Mouse (Mus musculus) lung, embryonic 14.5 days (tissue): ENCODE measurements around the gene Srrm3. TPM values are rescaled to one million over a fixed set of nuclear protein-coding genes. Genes with fewer than 3 reads are reported as not detected.
A peak's percentile ranks its signal among the peaks of the same experiment; 100 is the strongest.

Experiments used
- ATAC-seq: fragments of 200-750 bp; cut with Nextera tagmentation; 2 replicates; pipeline ENCODE4 v1.8.0; 2017; ENCODE audit warnings: mild to moderate bottlenecking, moderate TSS enrichment, moderate library complexity; ENCODE audit not compliant: insufficient read depth
- DNase-seq: peaks from one replicate; pipeline ENCODE4 v3.0.0-alpha.2; 2015
- H3K27ac ChIP-seq: fragments of 300-500 bp; sonication (generic); 2 replicates; pipeline ENCODE4 v1.5.1; 2014; ENCODE audit warnings: low read depth, mild to moderate bottlenecking, moderate library complexity
- H3K27me3 ChIP-seq: fragments of 300-500 bp; sonication (generic); 2 replicates; pipeline ENCODE4 v1.6.1; 2014; ENCODE audit warnings: low read length, control low read depth; ENCODE audit not compliant: insufficient read depth
- H3K36me3 ChIP-seq: fragments of 300-500 bp; sonication (generic); 2 replicates; pipeline ENCODE4 v1.6.1; 2014; ENCODE audit warnings: control low read depth; ENCODE audit not compliant: insufficient read depth
- H3K4me1 ChIP-seq: fragments of 300-500 bp; sonication (generic); 2 replicates; pipeline ENCODE4 v1.6.1; 2014; ENCODE audit warnings: antibody characterized with exemption, control low read depth; ENCODE audit not compliant: insufficient read depth
- H3K4me2 ChIP-seq: fragments of 300-500 bp; sonication (generic); 2 replicates; pipeline ENCODE4 v1.6.1; 2014; ENCODE audit warnings: mild to moderate bottlenecking
- H3K4me3 ChIP-seq: fragments of 300-500 bp; sonication (generic); 2 replicates; pipeline ENCODE4 v1.5.1; 2014; ENCODE audit warnings: low read depth, low read length
- H3K9ac ChIP-seq: fragments of 300-500 bp; sonication (generic); 2 replicates; pipeline ENCODE4 v1.6.1; 2014
- H3K9me3 ChIP-seq: fragments of 300-500 bp; sonication (generic); 2 replicates; pipeline ENCODE4 v1.6.1; 2016; ENCODE audit warnings: low read depth, low read length, control low read depth
- CTCF ChIP-seq: IDR thresholded peaks from 2 replicates; pipeline ENCODE4 v1.5.1; 2016; ENCODE audit warnings: antibody characterized with exemption, low read depth
- WGBS: fragments of 180-500 bp; shearing (Covaris S2); extraction: QIAGEN DNeasy Blood & Tissue Kit; methylation state at CpG from one replicate; pipeline ENCODE4 v1.1.7; 2014; 5-methylcytosine and 5-hydroxymethylcytosine counted together
- polyA plus RNA-seq: library from polyadenylated mRNA; unstranded; fragments of >200 nt; fragmentation: Nextera tagmentation; extraction: Ambion mirVana; gene quantifications from 2 replicates; pipeline ENCODE4 v1.2.1, GENCODE M21; 2014

The Srrm3 gene
- 0.17 and 0.38 TPM in 2 replicates for polyA plus RNA-seq

DNA sequence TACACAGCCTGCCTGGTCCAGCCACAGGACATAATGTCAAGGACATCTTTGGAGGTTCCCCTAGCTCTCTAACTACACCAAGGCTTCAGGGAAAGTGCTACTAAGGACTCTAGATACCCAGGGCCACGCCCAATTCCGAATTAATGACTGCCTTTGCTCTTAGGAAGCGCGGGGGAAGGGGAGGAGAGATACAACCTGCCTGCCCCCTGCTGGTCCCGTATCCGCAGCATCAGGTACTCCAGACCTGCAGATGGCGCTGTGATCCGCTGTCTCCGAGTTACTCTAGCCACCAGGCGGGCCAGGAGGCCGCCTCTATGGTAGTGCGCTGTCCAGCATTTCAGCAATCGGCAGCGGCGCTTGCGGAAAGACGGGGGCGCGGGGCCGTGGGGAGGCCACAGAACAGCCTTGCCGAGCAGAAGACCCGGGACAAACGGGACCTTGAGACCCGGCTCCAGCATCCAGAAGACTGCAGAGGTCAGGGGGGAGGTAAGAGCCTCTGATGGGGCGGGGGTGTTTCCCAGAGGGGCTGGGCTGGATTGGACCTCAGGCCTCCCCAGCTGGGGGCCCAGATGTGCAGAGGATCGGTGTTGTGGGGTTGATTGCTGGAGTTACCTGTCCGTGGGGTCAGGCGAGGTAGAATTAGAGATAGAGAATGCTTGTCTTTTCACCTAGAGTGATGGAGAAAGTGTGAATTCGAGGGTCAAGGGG is at the start of gene Srrm3:
Srrm3 (plus strand) TSS at position 336 of the 708 bp plus-strand sequence.
- H3K36me3 ChIP-seq: no peaks in the 10 kb centered on the region
- H3K4me3 ChIP-seq: no peak within 1 kb of the TSS
- H3K9me3 ChIP-seq: no peaks in the 10 kb centered on the region
- no peaks in the 10 kb centered on the region for H3K27me3 ChIP-seq
- peak; percentile 100 for TF ChIP-seq CTCF
- H3K4me2 ChIP-seq: no peak within 1 kb of the TSS
- ATAC-seq (peak; percentile 56; the same call in 1 of the 2 replicates), DNase-seq (peak; percentile 95)
- H3K27ac ChIP-seq: no peak within 1 kb of the TSS
- no peaks in the 10 kb centered on the region for H3K4me1 ChIP-seq
- H3K9ac ChIP-seq: no peak within 1 kb of the TSS
- WGBS: 5% methylated on average over 29 of the region's 29 CpGs

DNA sequence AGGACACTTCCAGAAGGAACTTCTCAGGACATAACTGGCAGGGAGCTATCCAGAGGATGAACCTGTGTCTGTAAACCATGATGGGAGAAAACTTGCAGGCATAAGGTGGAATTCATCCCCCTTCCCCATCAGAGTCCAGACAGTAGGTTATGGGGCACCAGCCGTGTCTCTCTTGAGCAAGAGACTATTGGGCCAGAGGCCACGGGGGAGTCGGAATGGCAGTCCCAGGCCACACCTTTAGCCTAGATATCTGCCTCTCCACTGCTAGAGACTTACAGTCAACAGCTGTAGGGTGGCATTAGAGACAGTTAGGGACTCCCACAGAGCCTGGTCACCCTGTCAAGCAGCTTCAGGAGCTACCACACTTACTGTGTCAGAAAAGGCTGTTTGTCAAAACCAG is 44.8 kb upstream of the Srrm3 start:
- DNase-seq: no peak
- Histone ChIP-seq H3K4me3 (no peak overlapping the region), H3K4me2 (no peak overlapping the region), H3K9ac (no peak overlapping the region), H3K9me3 (no peaks in the 10 kb centered on the region), H3K27me3 (no peaks in the 10 kb centered on the region), H3K36me3 (no peaks in the 10 kb centered on the region), H3K4me1 (no peaks in the 10 kb centered on the region), H3K27ac (no peak overlapping the region)
- WGBS: 77% methylated on average over 3 of the region's 3 CpGs
- TF ChIP-seq CTCF: no peak
- no peak for ATAC-seq

DNA sequence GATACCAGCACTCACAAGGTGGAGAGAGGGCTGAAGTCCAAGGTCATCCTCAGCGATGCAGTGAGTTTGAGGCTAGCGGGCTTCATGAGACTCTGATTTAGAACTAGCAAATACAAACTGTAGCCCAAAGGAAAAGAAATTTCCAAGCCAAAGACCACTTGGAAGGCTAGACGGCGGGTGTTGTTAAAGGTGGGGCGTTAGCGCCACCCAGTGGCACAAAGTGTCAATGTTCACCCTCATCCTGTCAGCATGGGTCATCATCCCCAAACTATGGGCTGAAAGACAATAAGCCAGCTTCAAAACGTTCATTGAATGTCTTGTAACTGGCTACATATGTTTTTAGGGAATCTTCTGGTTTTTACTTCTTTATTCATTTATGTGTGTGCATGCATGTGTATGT is 43.2 kb upstream of the Srrm3 start:
- no peaks in the 10 kb centered on the region for H3K36me3 ChIP-seq
- ATAC-seq: no peak

DNA sequence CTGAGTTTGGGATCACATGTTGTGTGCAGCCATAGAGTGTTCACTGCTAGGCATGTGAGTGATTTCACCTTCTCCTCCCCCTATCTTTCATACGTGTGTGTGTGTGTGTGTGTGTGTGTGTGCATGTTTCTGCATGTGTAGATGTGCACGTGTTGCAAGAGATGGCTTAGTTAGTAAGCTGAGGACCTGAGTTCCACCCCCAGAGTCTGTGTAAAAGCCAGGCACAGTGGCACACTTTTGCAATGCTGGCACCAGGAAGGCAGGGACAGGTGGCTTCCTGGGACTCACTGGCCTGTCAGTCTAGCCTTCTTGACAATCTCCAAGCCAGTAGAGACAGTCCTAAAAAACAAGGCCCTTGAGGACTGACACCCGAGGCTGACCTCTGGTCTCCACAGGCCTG is 41.7 kb upstream of the Srrm3 start:
- no peak for ATAC-seq
- TF ChIP-seq CTCF: no peak
- 54% methylated on average over 3 of the region's 3 CpGs for WGBS

More for the DNA sequence above, 43.2 kb upstream of the Srrm3 start:
- Histone ChIP-seq H3K27ac (no peak overlapping the region), H3K9ac (no peak overlapping the region), H3K4me1 (no peaks in the 10 kb centered on the region), H3K4me2 (no peak overlapping the region), H3K9me3 (no peaks in the 10 kb centered on the region), H3K4me3 (no peak overlapping the region), H3K27me3 (no peaks in the 10 kb centered on the region)
- peak; percentile 89 for TF ChIP-seq CTCF
- DNase-seq: peak; percentile 91
- WGBS: 5% methylated on average over 7 of the region's 7 CpGs

DNA sequence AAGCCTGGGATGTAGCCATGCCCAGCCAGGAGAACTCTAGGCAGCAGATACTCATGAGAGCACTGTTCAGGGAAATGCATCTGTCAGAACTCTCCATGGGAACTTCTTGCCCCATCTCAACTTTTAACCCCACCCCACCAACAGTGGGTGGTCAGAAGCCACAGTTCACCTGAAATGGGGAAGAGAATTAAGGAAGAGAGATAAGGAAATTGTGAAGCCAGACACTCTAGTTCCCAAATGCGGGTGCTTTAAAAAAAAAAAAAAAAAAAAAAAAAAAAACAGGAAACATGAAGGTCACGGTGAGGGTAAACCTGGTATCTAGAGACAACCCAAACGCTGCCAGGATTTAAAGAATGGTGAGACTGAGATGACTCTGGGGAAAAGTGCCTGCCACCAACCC is 34.2 kb upstream of the Srrm3 start:
- no peak for DNase-seq
- no peaks in the 10 kb centered on the region for H3K9me3 ChIP-seq
- H3K4me3 ChIP-seq: no peak overlapping the region
- H3K27ac ChIP-seq: no peak overlapping the region
- 47% methylated on average over 3 of the region's 3 CpGs for WGBS
- ATAC-seq: no peak
- no peaks in the 10 kb centered on the region for H3K36me3 ChIP-seq
- no peaks in the 10 kb centered on the region for H3K27me3 ChIP-seq
- H3K4me1 ChIP-seq: no peaks in the 10 kb centered on the region
- no peak overlapping the region for H3K9ac ChIP-seq
- TF ChIP-seq CTCF: no peak
- no peak overlapping the region for H3K4me2 ChIP-seq

More for the DNA sequence above, 41.7 kb upstream of the Srrm3 start:
- Histone ChIP-seq H3K27ac (no peak overlapping the region), H3K27me3 (no peaks in the 10 kb centered on the region), H3K4me1 (no peaks in the 10 kb centered on the region), H3K4me2 (no peak overlapping the region), H3K9ac (no peak overlapping the region), H3K9me3 (no peaks in the 10 kb centered on the region), H3K4me3 (no peak overlapping the region), H3K36me3 (no peaks in the 10 kb centered on the region)
- no peak for DNase-seq

DNA sequence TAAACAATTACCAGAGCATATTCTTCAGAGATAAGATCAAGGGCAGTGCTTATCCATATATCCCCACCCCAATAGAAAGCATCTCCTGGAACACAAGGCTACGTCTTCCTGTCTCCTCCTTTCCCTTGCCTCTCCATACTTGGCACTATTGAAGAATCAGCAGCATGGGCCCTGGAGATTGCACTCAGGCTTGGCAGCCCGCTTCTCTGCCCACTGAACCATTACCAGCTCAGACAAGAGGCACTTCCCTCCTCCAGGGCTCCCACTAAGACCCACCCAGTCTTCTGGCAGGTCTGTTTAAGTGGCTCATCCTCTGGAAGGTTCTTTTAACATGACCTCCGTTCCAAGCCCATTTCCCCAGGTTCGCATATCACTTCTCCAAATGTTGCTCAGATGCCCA is 30.1 kb upstream of the Srrm3 start:
- Histone ChIP-seq H3K4me2 (no peak overlapping the region), H3K27me3 (no peaks in the 10 kb centered on the region), H3K27ac (no peak overlapping the region), H3K9ac (no peak overlapping the region), H3K9me3 (no peaks in the 10 kb centered on the region), H3K4me1 (peaks cover 8% of the 10 kb centered on the region; the same call in 1 of the 2 replicates), H3K4me3 (no peak overlapping the region), H3K36me3 (peaks cover 17% of the 10 kb centered on the region; the same call in 1 of the 2 replicates)
- 71% methylated on average over 4 of the region's 4 CpGs for WGBS
- no peak for ATAC-seq
- no peak for TF ChIP-seq CTCF
- DNase-seq: no peak

DNA sequence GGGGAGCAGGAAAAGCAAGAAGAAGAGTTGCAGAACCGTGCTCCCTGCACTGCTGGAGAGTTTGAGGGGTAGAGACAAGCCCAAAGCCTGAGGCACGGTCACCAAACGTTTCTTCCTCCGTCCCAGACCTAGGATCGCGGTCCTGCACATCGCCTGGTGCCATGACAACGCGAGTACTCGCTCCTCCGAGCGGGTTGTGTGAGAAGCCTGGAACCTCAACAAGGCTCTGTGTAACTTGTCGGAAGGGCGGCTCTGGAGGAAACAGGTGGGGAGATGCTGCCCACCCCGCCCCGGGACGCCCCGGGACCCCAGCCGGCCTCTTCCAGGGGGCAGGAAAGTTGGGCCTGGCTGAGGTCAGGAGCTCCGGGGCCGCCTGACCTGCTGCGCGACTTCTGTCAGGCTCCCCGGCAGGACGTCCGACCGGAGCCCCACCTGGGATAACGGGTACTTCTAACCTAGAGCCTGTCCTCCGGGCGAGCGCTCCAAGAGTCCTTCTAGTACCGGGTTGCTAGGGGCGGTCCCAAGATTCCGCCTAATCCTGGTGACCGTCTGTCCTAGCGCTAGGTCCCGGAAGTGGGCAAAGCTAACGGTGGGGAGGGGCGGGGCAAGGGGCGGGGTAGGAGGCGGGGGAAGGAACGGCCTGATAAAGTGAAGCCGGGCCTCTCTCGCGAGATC is 28.8 kb upstream of the Srrm3 start, which contains the start of gene Styxl1:
Styxl1 (minus strand) TSS at position 590 of the 675 bp plus-strand sequence.
- Histone ChIP-seq H3K9me3 (no peaks in the 10 kb centered on the region), H3K4me3 (peak within 1 kb of the TSS; percentile 85), H3K4me2 (peak within 1 kb of the TSS; percentile 88), H3K36me3 (peaks cover 29% of the 10 kb centered on the region), H3K27me3 (no peaks in the 10 kb centered on the region), H3K9ac (peak within 1 kb of the TSS; percentile 86), H3K4me1 (peaks cover 8% of the 10 kb centered on the region; the same call in 1 of the 2 replicates), H3K27ac (peak within 1 kb of the TSS; percentile 90)
- ATAC-seq: peak; percentile 96
- WGBS: under 1% methylated on average over 45 of the region's 45 CpGs
- TF ChIP-seq CTCF: no peak
- DNase-seq: peak; percentile 64
